Mouse (Mus musculus) fibroblast of lung, adult 2 months (primary cell): Measurements from ENCODE around the gene Dimt1.
"Not testable (repeated sequence)": the region's sequence is repeated elsewhere in the genome, so short reads cannot be mapped to it uniquely, and the experiment has no call there.

Source experiments
- DNase-seq: peaks from one replicate; pipeline ENCODE4 v3.0.0-alpha.2; 2011; ENCODE audit warnings: low read depth

Dimt1 gene

DNA sequence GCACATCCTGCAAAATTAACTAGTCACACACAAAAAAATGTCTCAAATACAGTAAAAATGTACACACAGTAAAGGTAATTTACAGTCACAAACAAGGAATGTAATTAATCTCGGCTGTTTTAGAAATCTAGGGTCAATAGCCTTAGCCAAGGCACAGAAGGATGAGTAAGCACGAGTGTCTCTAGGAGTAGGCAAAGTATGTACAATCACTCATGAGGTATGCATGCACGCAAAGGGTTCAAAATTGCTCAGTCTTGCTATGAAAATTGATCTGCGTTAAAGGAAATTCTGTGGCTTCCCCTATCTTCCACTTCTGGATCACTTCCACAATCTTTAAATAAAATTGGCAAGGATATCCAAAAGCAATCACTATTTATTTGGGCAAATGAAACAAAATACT lies 14.6 kb downstream of the Dimt1 start:
- no peak for DNase-seq

DNA sequence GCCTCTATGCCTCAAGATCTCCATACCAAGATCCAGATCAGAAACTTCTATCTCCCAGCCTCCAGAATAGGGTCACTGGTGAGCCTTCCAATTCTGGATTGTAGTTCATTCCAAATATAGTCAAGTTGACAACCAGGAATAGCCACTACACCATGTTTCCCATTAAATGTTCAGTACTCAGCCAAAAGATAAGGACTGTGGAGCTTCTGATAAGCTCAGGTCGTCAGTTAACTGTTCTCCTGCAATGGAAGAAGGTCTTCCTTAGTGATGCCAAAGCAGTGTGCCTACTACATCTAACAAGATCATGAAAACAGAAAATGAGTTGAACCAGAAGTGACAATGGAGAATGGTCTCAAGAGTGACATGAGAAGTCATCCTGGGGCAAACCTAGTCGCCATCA lies 50.0 kb downstream of the Dimt1 start:
- DNase-seq = no peak

DNA sequence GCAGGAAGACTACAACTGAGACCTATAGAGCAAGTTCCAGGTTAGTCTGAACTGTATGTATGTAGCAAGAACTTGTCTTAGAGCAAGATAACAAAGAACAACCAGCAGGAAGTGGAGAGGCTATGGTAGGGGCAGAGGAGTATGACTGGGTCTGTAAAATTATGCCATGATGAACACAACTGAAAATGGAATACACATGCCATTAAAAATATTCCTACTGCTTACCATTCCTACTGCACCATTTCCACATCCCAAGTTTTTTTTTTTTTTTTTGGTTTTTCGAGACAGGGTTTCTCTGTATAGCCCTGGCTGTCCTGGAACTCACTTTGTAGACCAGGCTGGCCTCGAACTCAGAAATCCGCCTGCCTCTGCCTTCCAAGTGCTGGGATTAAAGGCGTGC lies 50.6 kb downstream of the Dimt1 start:
- not testable (repeated sequence) for DNase-seq

DNA sequence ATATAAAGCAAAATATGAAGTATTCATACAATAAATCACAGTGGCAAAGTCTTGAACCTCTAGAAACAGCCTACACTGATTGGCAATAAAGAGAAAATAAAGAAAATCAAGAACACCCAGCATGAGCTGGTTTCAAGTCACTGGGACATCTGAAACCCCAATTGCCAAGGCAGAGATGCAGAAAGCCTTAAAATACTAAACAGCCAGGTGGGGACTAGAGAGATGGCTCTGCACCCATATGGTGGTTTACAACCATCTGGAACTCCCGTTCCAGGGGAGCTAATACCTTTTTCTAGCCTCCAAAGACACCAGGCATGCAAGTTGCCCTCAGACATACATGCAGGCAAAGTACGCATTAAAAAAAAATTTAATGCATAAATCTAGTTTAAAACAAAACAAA lies 51.1 kb downstream of the Dimt1 start:
- no peak for DNase-seq

DNA sequence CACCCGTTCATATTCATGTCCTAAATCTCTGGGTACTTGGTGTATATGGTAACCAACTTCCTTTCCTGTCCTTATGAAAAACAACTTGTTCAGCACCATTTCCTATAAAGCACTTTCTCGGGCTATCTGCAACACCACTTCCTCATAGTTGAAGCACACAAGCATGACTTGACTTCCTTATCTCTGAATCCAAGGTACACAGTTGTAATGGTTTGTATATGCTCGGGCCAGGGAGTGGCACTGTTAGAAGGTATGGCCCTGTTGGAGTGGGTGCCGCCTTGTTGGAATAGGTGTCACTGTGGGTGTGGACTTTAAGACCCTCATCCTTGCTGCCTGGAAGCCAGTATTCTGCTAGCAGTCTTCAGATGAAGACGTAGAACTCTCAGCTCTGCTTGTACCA lies 51.7 kb downstream of the Dimt1 start:
- DNase-seq = no peak

DNA sequence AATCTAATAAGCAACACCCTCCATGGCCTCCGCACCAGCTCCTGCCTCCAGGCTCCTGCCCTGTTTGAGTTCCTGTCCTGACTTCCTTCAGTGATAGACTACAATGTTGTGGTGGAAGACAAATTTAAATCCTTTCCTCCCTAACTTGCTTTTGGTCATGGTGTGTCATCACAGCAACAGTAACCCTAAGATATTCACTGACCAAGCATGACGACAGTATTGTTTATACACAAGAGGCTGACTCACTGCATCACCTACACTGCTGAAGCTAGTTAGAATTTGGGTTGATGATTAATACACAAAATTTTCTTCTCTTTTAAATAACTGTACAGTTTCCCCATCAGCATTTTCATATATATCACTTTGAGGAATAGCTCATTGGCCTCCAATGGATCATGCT lies 56.3 kb downstream of the Dimt1 start:
- no peak for DNase-seq

DNA sequence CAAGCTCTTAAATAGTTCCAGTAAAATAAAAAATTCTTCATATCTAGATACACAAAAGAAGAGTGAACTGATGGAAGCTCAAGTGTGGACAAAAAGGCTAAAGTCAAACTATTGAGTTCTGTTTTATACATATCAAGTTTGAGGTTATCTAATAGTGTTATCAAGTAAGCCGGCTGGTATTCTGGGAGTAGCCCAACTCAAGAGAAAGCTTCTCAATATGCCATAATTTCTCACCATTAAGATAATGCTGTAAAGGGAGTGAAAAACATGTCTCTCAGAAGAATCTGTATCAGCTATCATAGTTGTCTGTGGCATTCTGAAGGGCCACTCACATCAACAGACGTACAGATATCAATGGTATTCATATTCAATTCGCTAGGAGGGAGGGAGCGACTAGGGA lies 61.2 kb downstream of the Dimt1 start:
- no peak for DNase-seq
